Mouse (Mus musculus) liver, embryonic 14.5 days (tissue): ENCODE data around the gene Lama5. TPM values are rescaled to one million over a fixed set of nuclear protein-coding genes. Genes with fewer than 3 reads are reported as not detected.

Experiments
- ATAC-seq: fragments of 200-750 bp; cut with Nextera tagmentation; 2 replicates; pipeline ENCODE4 v1.8.0; 2017; ENCODE audit warnings: moderate number of reproducible peaks, mild to moderate bottlenecking, moderate library complexity; ENCODE audit not compliant: insufficient read depth
- DNase-seq, 3 experiments: peaks; one replicate each; pipeline ENCODE4 v3.0.0-alpha.2; 2012 to 2013; ENCODE audit warnings: low read depth in 3 of 3, low spot score in 3 of 3
- H3K27ac ChIP-seq: fragments of 300-500 bp; sonication (generic); 2 replicates; pipeline ENCODE4 v1.5.1; 2014; ENCODE audit warnings: moderate library complexity, mild to moderate bottlenecking, control low read depth, inconsistent platforms
- H3K27me3 ChIP-seq: fragments of 300-500 bp; sonication (generic); 2 replicates; pipeline ENCODE4 v1.6.1; 2014; ENCODE audit warnings: mild to moderate bottlenecking, low read length, moderate library complexity; ENCODE audit not compliant: control insufficient read depth, insufficient read depth
- H3K36me3 ChIP-seq: fragments of 300-500 bp; sonication (generic); replicated peaks from 2 replicates; pipeline ENCODE4 v1.6.1; 2014; ENCODE audit warnings: low read depth; ENCODE audit not compliant: control insufficient read depth, insufficient read depth
- H3K4me1 ChIP-seq, 2 experiments: fragments of 200-500 bp in 1 of 2; fragments of 300-500 bp in 1 of 2; sonication (generic) in 1 of 2; replicated peaks; 2 replicates each; pipeline ENCODE4 v1.6.1; 2012 to 2014; ENCODE audit warnings: antibody characterized with exemption in 1 of 2, inconsistent platforms in 1 of 2, low read length in 1 of 2; ENCODE audit not compliant: control insufficient read depth in 2 of 2, insufficient read depth in 2 of 2
- H3K4me2 ChIP-seq: fragments of 300-500 bp; sonication (generic); 2 replicates; pipeline ENCODE4 v1.6.1; 2014; ENCODE audit warnings: low read depth, mild to moderate bottlenecking, control low read depth, moderate library complexity
- H3K4me3 ChIP-seq, 2 experiments: fragments of 200-500 bp in 1 of 2; fragments of 300-500 bp in 1 of 2; sonication (generic) in 1 of 2; 2 replicates each; pipeline ENCODE4 v1.5.1; 2012 to 2014; ENCODE audit warnings: low read depth in 2 of 2, low read length in 2 of 2, mild to moderate bottlenecking in 2 of 2, control low read depth in 1 of 2, inconsistent platforms in 1 of 2, moderate library complexity in 1 of 2; ENCODE audit not compliant: insufficient read depth in 1 of 2
- H3K9ac ChIP-seq: fragments of 300-500 bp; sonication (generic); replicated peaks from 2 replicates; pipeline ENCODE4 v1.6.1; 2014; ENCODE audit warnings: mild to moderate bottlenecking, control low read depth, moderate library complexity
- H3K9me3 ChIP-seq: fragments of 300-500 bp; sonication (generic); 2 replicates; pipeline ENCODE4 v1.6.1; 2016; ENCODE audit warnings: low read length, mixed read lengths; ENCODE audit not compliant: control insufficient read depth
- CTCF ChIP-seq: IDR thresholded peaks from 2 replicates; pipeline ENCODE4 v1.5.1; 2016; ENCODE audit warnings: antibody characterized with exemption, low read depth, control low read depth
- EP300 ChIP-seq: IDR thresholded peaks from 2 replicates; pipeline ENCODE4 v1.6.1; 2016; ENCODE audit warnings: antibody characterized with exemption, low read depth
- WGBS: fragments of 180-500 bp; shearing (Covaris S2); extraction: QIAGEN DNeasy Blood & Tissue Kit; methylation state at CpG from one replicate; pipeline ENCODE4 v1.1.7; 2014; ENCODE audit not compliant: insufficient replicate concordance; 5-methylcytosine and 5-hydroxymethylcytosine counted together
- polyA plus RNA-seq, 2 experiments: library from polyadenylated mRNA; depleted of rRNA in 1 of 2; stranded (reverse) in 1 of 2; unstranded in 1 of 2; fragments of >200 nt; fragmentation: Nextera tagmentation in 1 of 2; extraction: Ambion mirVana in 1 of 2; gene quantifications; 2 replicates each; pipeline versions ENCODE4 v1.2.1 to v1.2.3; 2012 to 2014

Lama5 gene
- polyA plus RNA-seq, 2 experiments, result 1.9 to 2.7 TPM

DNA sequence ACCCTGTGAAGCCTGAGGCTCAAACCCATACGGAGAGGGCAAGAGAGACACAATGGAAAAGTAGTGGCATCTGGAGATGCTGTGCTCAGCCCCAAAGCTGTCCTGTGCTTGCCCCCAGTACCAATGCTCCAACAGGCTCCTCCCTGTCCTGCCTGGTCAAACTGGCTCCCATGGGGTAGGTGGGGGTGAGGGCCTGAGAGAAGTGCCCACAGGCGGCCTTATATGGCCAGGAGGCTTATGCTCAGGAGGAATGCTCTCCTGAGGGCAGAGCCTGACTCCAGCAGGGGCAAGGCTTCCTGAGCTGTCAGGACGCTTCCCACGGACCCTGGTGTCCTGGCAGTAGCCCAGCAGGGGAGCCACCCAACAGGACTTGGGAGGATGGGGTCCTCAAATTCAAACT is 4.8 kb upstream of the Lama5 start:
- H3K4me3 ChIP-seq, result no peak overlapping the region
- peaks cover 19% of the 10 kb centered on the region for H3K27me3 ChIP-seq
- H3K27ac ChIP-seq, result no peak overlapping the region
- DNase-seq (no peak), ATAC-seq (no peak)
- no peak overlapping the region for H3K4me2 ChIP-seq
- WGBS, result 52% methylated on average over 4 of the region's 4 CpGs
- TF ChIP-seq CTCF (no peak), EP300 (no peak)
- no peak overlapping the region for H3K9ac ChIP-seq
- H3K36me3 ChIP-seq, result no peaks in the 10 kb centered on the region
- no peaks in the 10 kb centered on the region for H3K9me3 ChIP-seq
- H3K4me1 ChIP-seq, result peaks cover 8 to 17% of the 10 kb centered on the region in 2 experiments

DNA sequence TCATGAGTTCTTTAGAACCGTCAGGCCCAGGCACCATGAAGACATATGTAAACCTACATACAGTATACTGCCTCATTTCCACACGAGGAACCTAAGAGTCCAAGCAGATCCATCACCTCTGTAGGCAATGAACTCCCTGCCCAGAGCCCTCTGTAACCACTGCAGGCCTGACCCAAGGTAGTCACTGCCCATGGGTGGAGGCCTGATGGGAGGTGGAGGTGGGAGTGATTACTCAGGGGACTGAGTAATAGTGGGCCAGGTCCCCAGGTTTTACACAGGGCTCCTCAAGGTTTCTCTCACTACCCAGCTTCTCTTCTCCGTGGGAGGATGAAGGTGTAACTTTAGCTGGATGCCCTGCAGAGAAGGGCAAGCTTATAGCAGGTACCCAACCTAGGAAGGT is 3.5 kb upstream of the Lama5 start:
- ATAC-seq, result no peak
- Histone ChIP-seq H3K9me3 (no peaks in the 10 kb centered on the region), H3K4me1 (peaks cover 0 to 8% of the 10 kb centered on the region in 2 experiments; a peak in 2 of 4 replicates), H3K4me2 (no peak overlapping the region), H3K36me3 (no peaks in the 10 kb centered on the region), H3K4me3 (no peak overlapping the region), H3K9ac (no peak overlapping the region), H3K27me3 (peaks cover 32% of the 10 kb centered on the region), H3K27ac (no peak overlapping the region)
- WGBS, result 53% methylated on average over 3 of the region's 3 CpGs
- no peak for DNase-seq
- TF ChIP-seq EP300, result no peak
- no peak for TF ChIP-seq CTCF

GRCm38 (mm10) chr2:180228592-180228991 is 2.9 kb upstream of the Lama5 start:
- no peak for DNase-seq
- no peak overlapping the region for H3K27ac ChIP-seq
- peaks cover 37% of the 10 kb centered on the region for H3K27me3 ChIP-seq

DNA sequence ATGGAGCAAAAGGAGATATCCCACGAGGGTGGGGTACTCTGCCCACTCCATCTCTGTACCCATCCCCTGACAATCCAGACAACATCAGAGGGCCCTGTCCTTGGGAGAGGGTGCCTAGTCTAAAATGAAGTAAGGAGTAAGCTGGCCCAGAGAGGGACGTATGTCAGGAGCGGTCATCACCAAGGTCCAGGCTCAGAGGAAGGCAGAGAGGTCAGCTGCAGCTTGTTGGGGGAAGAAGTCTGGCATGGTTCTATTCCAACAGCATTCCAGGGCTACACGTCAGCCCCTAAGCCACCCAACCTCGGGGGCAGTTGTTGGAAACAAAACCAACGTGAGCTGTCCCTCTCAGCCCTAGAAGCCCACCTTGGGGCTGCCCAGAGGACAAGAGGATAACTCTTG is 2.4 kb upstream of the Lama5 start:
- no peaks in the 10 kb centered on the region for H3K9me3 ChIP-seq
- H3K36me3 ChIP-seq, result no peaks in the 10 kb centered on the region
- peaks cover 38% of the 10 kb centered on the region for H3K27me3 ChIP-seq
- no peak overlapping the region for H3K4me2 ChIP-seq
- no peak for TF ChIP-seq EP300
- no peak for DNase-seq
- H3K4me3 ChIP-seq, result no peak overlapping the region
- WGBS, result 50% methylated on average over 6 of the region's 6 CpGs
- no peak for ATAC-seq
- H3K4me1 ChIP-seq, result peaks cover 0 to 6% of the 10 kb centered on the region in 2 experiments; a peak in 2 of 4 replicates
- no peak overlapping the region for H3K9ac ChIP-seq
- H3K27ac ChIP-seq, result no peak overlapping the region

More at GRCm38 (mm10) chr2:180228592-180228991, 2.9 kb upstream of the Lama5 start:
- TF ChIP-seq CTCF (no peak), EP300 (no peak)
- no peak overlapping the region for H3K9ac ChIP-seq
- no peak for ATAC-seq
- WGBS, result 58% methylated on average over 7 of the region's 7 CpGs
- peaks cover 0 to 8% of the 10 kb centered on the region in 2 experiments; a peak in 2 of 4 replicates for H3K4me1 ChIP-seq
- no peak overlapping the region for H3K4me2 ChIP-seq
- H3K9me3 ChIP-seq, result no peaks in the 10 kb centered on the region
- no peak overlapping the region for H3K4me3 ChIP-seq
- H3K36me3 ChIP-seq, result no peaks in the 10 kb centered on the region

- Histone ChIP-seq H3K9me3 (no peaks in the 10 kb centered on the region), H3K4me2 (peak overlapping the region; percentile 31), H3K27me3 (peaks cover 38% of the 10 kb centered on the region), H3K9ac (no peak overlapping the region), H3K27ac (no peak overlapping the region), H3K4me3 (peak overlapping the region; percentile 6 to 7; a peak in 3 of 4 replicates), H3K4me1 (peaks cover 0 to 3% of the 10 kb centered on the region in 2 experiments; a peak in 2 of 4 replicates), H3K36me3 (no peaks in the 10 kb centered on the region)
- DNase-seq (peak in 1 of 3 experiments; percentile 29), ATAC-seq (peak; percentile 46)
- 2% methylated on average over 21 of the region's 21 CpGs for WGBS
- TF ChIP-seq EP300, result no peak
- TF ChIP-seq CTCF, result peak; percentile 88
Observed at GRCm38 (mm10) chr2:180227262-180228059, 1.8 kb upstream of the Lama5 start.
